Mouse (Mus musculus) C2C12 (cell line): ENCODE results near the gene Ap2b1. TPM values are rescaled to one million over a fixed set of nuclear protein-coding genes. Genes with fewer than 3 reads are reported as not detected.

Source experiments
- H3K27me3 ChIP-seq: one replicate; pipeline ENCODE4 v1.6.1; 2011; ENCODE audit not compliant: control insufficient read depth, insufficient read depth, insufficient read length
- H3K36me3 ChIP-seq: one replicate; pipeline ENCODE4 v1.6.1; 2011; ENCODE audit not compliant: control insufficient read depth, insufficient read depth
- H3K4me3 ChIP-seq: one replicate; pipeline ENCODE4 v1.5.1; 2011; ENCODE audit warnings: mild to moderate bottlenecking, control low read depth; ENCODE audit not compliant: poor library complexity, insufficient read depth, severe bottlenecking
- H3K79me2 ChIP-seq: one replicate; pipeline ENCODE4 v1.6.1; 2011; ENCODE audit not compliant: control insufficient read depth, insufficient read depth
- H3K79me3 ChIP-seq: one replicate; pipeline ENCODE4 v1.6.1; 2011; ENCODE audit warnings: low read depth, control low read depth
- H3ac ChIP-seq: one replicate; pipeline ENCODE3; 2011; ENCODE audit warnings: low read depth; ENCODE audit not compliant: control insufficient read depth, insufficient read length
- CEBPB ChIP-seq: IDR thresholded peaks from one replicate; pipeline ENCODE4 v1.6.1; 2011; ENCODE audit warnings: low read depth, mild to moderate bottlenecking, control low read depth, moderate library complexity
- CTCF ChIP-seq: IDR thresholded peaks from one replicate; pipeline ENCODE4 v1.5.1; 2011; ENCODE audit not compliant: control insufficient read depth, insufficient read depth, insufficient read length
- FOSL1 ChIP-seq: IDR thresholded peaks from one replicate; pipeline ENCODE4 v1.8.0; 2011; ENCODE audit warnings: mild to moderate bottlenecking, low read length; ENCODE audit not compliant: poor library complexity, insufficient read depth, severe bottlenecking
- MAX ChIP-seq: IDR thresholded peaks from one replicate; pipeline ENCODE4 v1.6.1; 2011; ENCODE audit warnings: mild to moderate bottlenecking, control low read depth
- MYOD1 ChIP-seq: IDR thresholded peaks from one replicate; pipeline ENCODE4 v1.6.1; 2011; ENCODE audit warnings: low read depth; ENCODE audit not compliant: control insufficient read depth, insufficient read length
- MYOG ChIP-seq: IDR thresholded peaks from one replicate; pipeline ENCODE4 v1.6.1; 2011; ENCODE audit not compliant: control insufficient read depth, insufficient read length; ENCODE audit errors: extremely low read depth
- USF1 ChIP-seq: IDR thresholded peaks from one replicate; pipeline ENCODE4 v1.6.1; 2011; ENCODE audit warnings: low read depth, mild to moderate bottlenecking, control low read depth, moderate library complexity
- polyA plus RNA-seq: library from polyadenylated mRNA; unstranded; fragments of >200 nt; fragmentation: generic; extraction: Trizol; gene quantifications from one replicate; pipeline ENCODE4 v1.2.1, GENCODE M21; 2012; ENCODE audit warnings: missing spikeins

Ap2b1 gene
- polyA plus RNA-seq, 1 experiment, result 47.9 TPM

GRCm38 (mm10) chr11:83394802-83395439 lies 96.1 kb downstream of the Ap2b1 start:
- H3K36me3 ChIP-seq, result peaks cover 76% of the 10 kb centered on the region
- TF ChIP-seq CEBPB (no peak), CTCF (no peak), MYOD1 (no peak), MYOG (no peak), MAX (no peak), FOSL1 (no peak), USF1 (no peak)
- H3ac ChIP-seq, result no peak overlapping the region
- H3K79me2 ChIP-seq, result no peaks in the 10 kb centered on the region
- H3K4me3 ChIP-seq, result no peak overlapping the region
- no peaks in the 10 kb centered on the region for H3K79me3 ChIP-seq
- no peaks in the 10 kb centered on the region for H3K27me3 ChIP-seq

- H3ac ChIP-seq, result no peak overlapping the region
- no peak for TF ChIP-seq CEBPB
- TF ChIP-seq MYOG, result no peak
- TF ChIP-seq MAX, result no peak
- TF ChIP-seq MYOD1, result no peak
- TF ChIP-seq USF1, result no peak
- no peak for TF ChIP-seq CTCF
- TF ChIP-seq FOSL1, result no peak
- H3K4me3 ChIP-seq, result no peak overlapping the region
- H3K79me3 ChIP-seq, result no peaks in the 10 kb centered on the region
- H3K27me3 ChIP-seq, result no peaks in the 10 kb centered on the region
- H3K79me2 ChIP-seq, result no peaks in the 10 kb centered on the region
- peaks cover 83% of the 10 kb centered on the region for H3K36me3 ChIP-seq
These were observed 98.8 kb downstream of the Ap2b1 start for GRCm38 (mm10) chr11:83397626-83398025.

- no peaks in the 10 kb centered on the region for H3K27me3 ChIP-seq
- TF ChIP-seq MYOG (no peak), MYOD1 (no peak), FOSL1 (no peak), USF1 (no peak), MAX (no peak)
- no peaks in the 10 kb centered on the region for H3K79me3 ChIP-seq
- no peaks in the 10 kb centered on the region for H3K79me2 ChIP-seq
- H3K36me3 ChIP-seq, result peaks cover 83% of the 10 kb centered on the region
- H3ac ChIP-seq, result no peak overlapping the region
- no peak overlapping the region for H3K4me3 ChIP-seq
These were observed 99.9 kb downstream of the Ap2b1 start for GRCm38 (mm10) chr11:83398724-83399123.

GRCm38 (mm10) chr11:83403787-83404186 lies 105.0 kb downstream of the Ap2b1 start:
- TF ChIP-seq CEBPB (no peak), MYOD1 (no peak), USF1 (no peak), MYOG (no peak), FOSL1 (no peak), MAX (no peak), CTCF (no peak)
- no peaks in the 10 kb centered on the region for H3K79me2 ChIP-seq

GRCm38 (mm10) chr11:83406391-83406790 lies 107.6 kb downstream of the Ap2b1 start:
- TF ChIP-seq MYOG (no peak), CEBPB (no peak), USF1 (no peak), MAX (no peak), FOSL1 (no peak), MYOD1 (no peak), CTCF (no peak)
- no peaks in the 10 kb centered on the region for H3K79me3 ChIP-seq
- no peaks in the 10 kb centered on the region for H3K79me2 ChIP-seq
- H3K27me3 ChIP-seq, result peaks cover 23% of the 10 kb centered on the region
- no peak overlapping the region for H3K4me3 ChIP-seq
- H3K36me3 ChIP-seq, result peaks cover 24% of the 10 kb centered on the region
- H3ac ChIP-seq, result no peak overlapping the region

More at GRCm38 (mm10) chr11:83403787-83404186, 105.0 kb downstream of the Ap2b1 start:
- peaks cover 48% of the 10 kb centered on the region for H3K36me3 ChIP-seq
- H3ac ChIP-seq, result no peak overlapping the region
- no peak overlapping the region for H3K4me3 ChIP-seq
- H3K27me3 ChIP-seq, result no peaks in the 10 kb centered on the region
- H3K79me3 ChIP-seq, result no peaks in the 10 kb centered on the region

- TF ChIP-seq USF1 (no peak), FOSL1 (no peak), MYOG (no peak), CEBPB (no peak), MYOD1 (no peak), CTCF (no peak), MAX (no peak)
- Histone ChIP-seq H3K79me3 (no peaks in the 10 kb centered on the region), H3K27me3 (peaks cover 41% of the 10 kb centered on the region)
These were observed 109.4 kb downstream of the Ap2b1 start for GRCm38 (mm10) chr11:83408242-83408641.

More at GRCm38 (mm10) chr11:83408242-83408641, 109.4 kb downstream of the Ap2b1 start:
- Histone ChIP-seq H3K4me3 (no peak overlapping the region), H3K79me2 (no peaks in the 10 kb centered on the region), H3ac (no peak overlapping the region), H3K36me3 (peaks cover 7% of the 10 kb centered on the region)
